Mouse (Mus musculus): ENCODE results near the gene Rbmxl2.

Gene Rbmxl2

GRCm38 (mm10) chr7:107209204-107209860, at the start of gene Rbmxl2:
Gene Rbmxl2, plus strand, starts transcription at chr7:107209445.
- no peak for DNase-seq (ENCODE audit: low spot score in 2 of 2)

- no peak for DNase-seq (ENCODE audit: low spot score in 2 of 2)
These were observed 42.6 kb upstream of the Rbmxl2 start, which contains the start of gene Nlrp14 for GRCm38 (mm10) chr7:107166690-107167089. Gene Nlrp14, plus strand, starts transcription at chr7:107166990.

GRCm38 (mm10) chr7:107180406-107180805, 28.8 kb upstream of the Rbmxl2 start:
- no peak for DNase-seq (ENCODE audit: low spot score in 2 of 2)

- no peak for DNase-seq (ENCODE audit: low spot score in 2 of 2)
These were observed 7.4 kb upstream of the Rbmxl2 start for GRCm38 (mm10) chr7:107201817-107202216.

GRCm38 (mm10) chr7:107207843-107208242, 1.4 kb upstream of the Rbmxl2 start:
- DNase-seq (ENCODE audit: low spot score in 2 of 2) = no peak

- no peak for DNase-seq (ENCODE audit: low spot score in 2 of 2)
These were observed 906 bp downstream of the Rbmxl2 start for GRCm38 (mm10) chr7:107210126-107210576.

GRCm38 (mm10) chr7:107215723-107216122, 6.5 kb downstream of the Rbmxl2 start:
- DNase-seq (ENCODE audit: low spot score in 2 of 2) = no peak

- no peak for DNase-seq (ENCODE audit: low spot score in 2 of 2)
These were observed 7.6 kb downstream of the Rbmxl2 start for GRCm38 (mm10) chr7:107216845-107217244.

GRCm38 (mm10) chr7:107236854-107237253, 27.6 kb downstream of the Rbmxl2 start:
- DNase-seq (ENCODE audit: low spot score in 2 of 2) = no peak

GRCm38 (mm10) chr7:107237498-107237897, 28.3 kb downstream of the Rbmxl2 start:
- no peak for DNase-seq (ENCODE audit: low spot score in 2 of 2)

GRCm38 (mm10) chr7:107241371-107241883, 32.2 kb downstream of the Rbmxl2 start:
- no peak for DNase-seq (ENCODE audit: low spot score in 2 of 2)

GRCm38 (mm10) chr7:107250211-107250985, 41.2 kb downstream of the Rbmxl2 start:
- no peak for DNase-seq (ENCODE audit: low spot score in 2 of 2)

- peak in 1 of 2 experiments; percentile 4 for DNase-seq (ENCODE audit: low spot score in 2 of 2)
These were observed 44.1 kb downstream of the Rbmxl2 start for GRCm38 (mm10) chr7:107253355-107253754.

GRCm38 (mm10) chr7:107259936-107260335, 50.7 kb downstream of the Rbmxl2 start:
- DNase-seq (ENCODE audit: low spot score in 2 of 2) = no peak

Measured in right cerebral cortex, postnatal 36 days (tissue).